Mouse (Mus musculus) olfactory bulb, adult 2 months (tissue): ENCODE measurements around the gene Pgpep1.

ENCODE experiments used
- CTCF ChIP-seq: fragments of 200-500 bp; IDR thresholded peaks from 2 replicates; pipeline ENCODE4 v1.5.1; 2012; ENCODE audit warnings: low read depth, mild to moderate bottlenecking, low read length, moderate library complexity; ENCODE audit not compliant: insufficient read depth
- POLR2A ChIP-seq: fragments of 200-500 bp; IDR thresholded peaks from 2 replicates; pipeline ENCODE4 v1.6.1; 2012; ENCODE audit warnings: mild to moderate bottlenecking, low read depth, low read length, moderate library complexity; ENCODE audit not compliant: insufficient read depth

DNA sequence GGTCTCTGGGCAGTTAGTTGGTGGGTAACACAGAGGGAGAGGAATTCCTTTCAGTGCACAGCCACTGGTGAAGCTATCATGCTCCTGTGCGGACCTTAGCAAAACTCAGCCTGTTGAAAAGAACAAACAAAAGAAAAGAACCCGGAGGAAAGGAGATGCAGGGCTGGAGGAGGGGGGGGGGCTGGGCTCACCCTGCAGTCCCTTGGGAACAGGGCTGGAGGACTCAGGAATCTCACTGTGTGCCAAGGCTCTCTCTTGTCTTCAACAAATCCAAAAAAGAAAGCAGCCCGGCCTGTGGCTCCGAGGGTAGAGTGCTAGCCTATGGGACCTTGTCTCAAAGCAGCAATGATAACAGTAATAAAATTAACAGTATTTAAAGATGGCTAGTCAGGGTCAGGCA, 3.5 kb upstream of the Pgpep1 start:
- TF ChIP-seq CTCF (no peak), POLR2A (no peak)
